Mouse (Mus musculus): ENCODE results near the gene Homer1. TPM values are rescaled to one million over a fixed set of nuclear protein-coding genes. Genes with fewer than 3 reads are reported as not detected.

The Homer1 gene
- polyA plus RNA-seq, 1 experiment from 2014 or later: 11.9 TPM

Other genes with a start within 250 kb of the Homer1 start
- gene Cmya5, start 154.9 kb upstream of the Homer1 start, polyA plus RNA-seq (2016; fragmentation: Nextera tagmentation; extraction: Ambion mirVana): 0.03 and 0.04 TPM in 2 replicates
- 70.5 and 73.6 TPM in 2 replicates for gene Tent2, start 107.2 kb upstream of the Homer1 start, polyA plus RNA-seq (2016; fragmentation: Nextera tagmentation; extraction: Ambion mirVana)
- gene Jmy, start 200.2 kb downstream of the Homer1 start, polyA plus RNA-seq (2016; fragmentation: Nextera tagmentation; extraction: Ambion mirVana): 9.0 and 12.5 TPM in 2 replicates

Data from limb, embryonic 12.5 days (tissue).